Mouse (Mus musculus) retina, adult 2 months (tissue): ENCODE results near the gene Slc33a1.
A peak's percentile ranks its signal among the peaks of the same experiment; 100 is the strongest.

Experiments used
- DNase-seq: peaks from one replicate; pipeline ENCODE4 v3.0.0-alpha.2; 2012; ENCODE audit warnings: low read depth, low spot score

Gene Slc33a1

GRCm38 (mm10) chr3:63898581-63899308 is 65.8 kb downstream of the Slc33a1 start:
- peak; percentile 73 for DNase-seq

- DNase-seq: no peak
Observed at GRCm38 (mm10) chr3:63897177-63897576, 67.4 kb downstream of the Slc33a1 start.

- DNase-seq: no peak
Observed at GRCm38 (mm10) chr3:63896303-63896702, 68.3 kb downstream of the Slc33a1 start.

DNA sequence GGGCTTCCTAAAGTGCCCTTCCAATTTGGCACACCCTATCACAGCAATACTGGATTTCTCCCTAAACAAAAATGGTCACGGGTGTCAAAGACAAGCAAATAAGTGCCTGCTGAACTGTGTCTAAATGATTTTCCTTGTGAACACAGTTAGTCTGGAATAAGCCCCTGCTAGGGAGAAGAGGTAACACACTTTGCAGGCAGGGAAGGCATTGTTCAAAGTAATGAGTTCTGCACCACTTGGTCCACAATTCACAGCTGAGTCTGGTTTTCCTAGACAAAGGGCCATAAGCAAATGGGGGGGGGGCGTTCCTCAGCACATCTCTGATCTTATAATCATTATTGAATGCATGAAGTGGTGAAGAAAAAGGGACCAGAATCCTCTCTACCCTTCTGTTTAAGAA is 68.8 kb downstream of the Slc33a1 start:
- DNase-seq: no peak

DNA sequence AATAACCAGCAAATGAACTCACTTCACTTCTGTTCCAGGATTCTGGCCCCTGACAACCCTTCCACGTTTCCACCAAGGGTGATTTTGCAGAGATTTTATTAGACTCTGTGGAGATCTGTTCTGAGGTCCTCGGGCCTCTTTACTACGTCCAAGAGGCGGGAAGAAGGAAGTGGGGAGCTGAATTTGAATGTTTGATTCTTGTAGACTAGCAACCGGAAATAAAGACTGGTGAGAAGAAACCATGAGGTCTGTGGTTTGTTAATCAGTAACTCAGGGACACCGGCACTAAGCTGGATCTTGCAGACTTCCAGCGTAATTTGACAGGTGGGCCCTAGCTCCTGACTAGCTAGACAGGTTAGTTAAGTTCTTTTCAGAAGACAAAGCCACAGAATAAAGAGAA is 70.9 kb downstream of the Slc33a1 start:
- no peak for DNase-seq

GRCm38 (mm10) chr3:63892154-63892553 is 72.4 kb downstream of the Slc33a1 start:
- DNase-seq: no peak
